Mouse (Mus musculus) thymus, adult 2 months (tissue): Measurements from ENCODE around the gene Gm572. TPM values are rescaled to one million over a fixed set of nuclear protein-coding genes. Genes with fewer than 3 reads are reported as not detected.

ENCODE experiments used
- DNase-seq: peaks from one replicate; pipeline ENCODE4 v3.0.0; 2021
- H3K27ac ChIP-seq: fragments of 200-500 bp; 2 replicates; pipeline ENCODE4 v1.5.1; 2012; ENCODE audit warnings: low read length, control low read depth; ENCODE audit not compliant: control insufficient read depth, insufficient read depth
- H3K27me3 ChIP-seq: fragments of 200-500 bp; 2 replicates; pipeline ENCODE4 v1.6.1; 2012; ENCODE audit warnings: mild to moderate bottlenecking, low read length, moderate library complexity, mixed read lengths; ENCODE audit not compliant: control insufficient read depth, insufficient read depth
- H3K36me3 ChIP-seq: fragments of 200-500 bp; 2 replicates; pipeline ENCODE4 v1.6.1; 2012; ENCODE audit warnings: mild to moderate bottlenecking, low read length, moderate library complexity; ENCODE audit not compliant: control insufficient read depth, insufficient read depth
- H3K4me1 ChIP-seq: fragments of 200-500 bp; replicated peaks from 2 replicates; pipeline ENCODE4 v1.6.1; 2012; ENCODE audit warnings: low read length; ENCODE audit not compliant: control insufficient read depth, insufficient read depth
- H3K4me3 ChIP-seq: fragments of 200-500 bp; 2 replicates; pipeline ENCODE4 v1.5.1; 2012; ENCODE audit warnings: mild to moderate bottlenecking, low read length, control low read depth, moderate library complexity; ENCODE audit not compliant: control insufficient read depth, insufficient read depth
- CTCF ChIP-seq: fragments of 200-500 bp; IDR thresholded peaks from 2 replicates; pipeline ENCODE4 v1.5.1; 2012; ENCODE audit warnings: mild to moderate bottlenecking, control low read depth, low read length, moderate library complexity, borderline replicate concordance; ENCODE audit not compliant: control insufficient read depth, poor library complexity, insufficient read depth; ENCODE audit errors: extremely low read depth
- POLR2A ChIP-seq: fragments of 200-500 bp; IDR thresholded peaks from 2 replicates; pipeline ENCODE4 v1.6.1; 2012; ENCODE audit warnings: mild to moderate bottlenecking, low read length, control low read depth, moderate library complexity; ENCODE audit not compliant: control insufficient read depth, poor library complexity, insufficient read depth; ENCODE audit errors: extremely low read depth
- WGBS: fragments of 180-500 bp; shearing (Covaris S2); methylation state at CpG from one replicate; pipeline ENCODE4 v1.1.7; 2018; 5-methylcytosine and 5-hydroxymethylcytosine counted together
- polyA plus RNA-seq: library from polyadenylated mRNA; depleted of rRNA; stranded (reverse); fragments of >200 nt; gene quantifications from 2 replicates; pipeline ENCODE4 v1.2.3, GENCODE M21; 2012; rRNA removed

The Gm572 gene
- polyA plus RNA-seq, result 0.31 and 0.34 TPM in 2 replicates

DNA sequence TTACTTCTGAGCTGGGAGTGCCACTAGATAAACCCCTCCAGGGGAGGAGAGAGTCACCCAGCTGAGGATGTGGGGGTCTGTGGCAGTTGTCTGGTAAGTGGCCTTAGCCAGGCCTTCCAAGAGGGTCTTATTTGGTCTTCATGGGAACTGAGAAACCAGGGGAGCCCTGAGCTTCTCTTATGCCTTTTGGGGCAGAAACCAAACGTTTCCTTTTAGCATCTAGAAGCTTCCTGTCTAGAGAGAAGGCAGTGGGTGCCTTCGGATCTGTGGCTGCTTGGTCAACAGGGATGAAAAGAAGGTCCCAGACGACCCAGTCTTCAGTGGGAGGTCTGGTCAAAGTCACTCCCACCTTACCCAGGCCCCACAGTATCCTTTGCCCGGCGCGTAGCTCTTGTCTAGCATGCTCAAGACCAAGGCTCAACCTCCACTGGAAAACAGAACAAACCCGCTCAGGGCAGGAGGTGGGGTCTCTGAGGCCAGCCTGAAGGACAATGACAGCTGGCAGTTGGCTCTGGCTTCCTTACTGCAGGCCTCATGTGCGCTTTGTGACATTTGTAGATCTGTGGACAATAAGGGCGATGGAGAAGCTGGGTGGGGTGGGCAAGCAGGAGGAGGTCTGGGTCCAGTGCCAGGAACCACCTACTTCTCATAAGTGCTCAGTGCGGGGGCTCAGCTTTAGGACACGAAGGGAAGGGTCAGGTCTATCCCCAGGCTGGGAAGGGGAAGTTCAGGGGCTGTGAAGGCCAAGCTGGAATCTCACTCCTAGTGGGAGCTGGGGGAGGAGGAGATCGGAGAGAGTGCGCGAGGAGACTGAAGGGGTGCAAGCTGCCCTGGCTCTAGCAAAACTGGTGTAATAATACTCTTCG lies at the start of gene Gm572:
Gene Gm572 (plus strand): TSS at position 27 of the 866 bp plus-strand sequence.
- peaks cover 14% of the 10 kb centered on the region for H3K4me1 ChIP-seq

DNA sequence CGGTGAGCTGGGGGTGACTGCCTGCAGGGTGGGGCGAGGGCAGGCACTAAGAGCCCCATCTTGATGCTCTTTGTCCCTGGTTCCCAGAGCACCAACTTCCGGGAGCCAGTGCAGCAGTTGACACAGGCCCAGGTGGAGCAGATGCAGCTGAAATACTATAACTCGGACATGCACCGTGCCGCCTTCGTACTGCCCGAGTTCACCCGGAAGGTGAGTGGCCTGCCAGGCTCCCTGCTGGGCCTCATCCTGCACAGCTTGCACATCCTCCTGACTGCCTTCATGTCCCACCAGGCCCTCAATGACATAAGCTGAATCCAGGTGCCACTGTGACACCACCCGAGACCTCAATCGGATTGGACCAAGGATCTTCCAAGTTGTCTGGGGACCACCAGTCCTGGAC lies 49.1 kb upstream of the Gm572 start:
- no peak for DNase-seq
- H3K4me1 ChIP-seq, result peaks cover 16% of the 10 kb centered on the region
- 96% methylated on average over 11 of the region's 11 CpGs for WGBS
- H3K4me3 ChIP-seq, result no peak overlapping the region
- H3K36me3 ChIP-seq, result no peaks in the 10 kb centered on the region
- H3K27me3 ChIP-seq, result no peaks in the 10 kb centered on the region
- no peak for TF ChIP-seq CTCF
- TF ChIP-seq POLR2A, result no peak
- no peak overlapping the region for H3K27ac ChIP-seq

More for the DNA sequence above, at the start of gene Gm572:
- no peaks in the 10 kb centered on the region for H3K27me3 ChIP-seq
- 31% methylated on average over 15 of the region's 15 CpGs for WGBS
- peak within 1 kb of the TSS; percentile 6 for H3K4me3 ChIP-seq
- peak within 1 kb of the TSS; percentile 72 for H3K27ac ChIP-seq
- DNase-seq, result no peak
- TF ChIP-seq CTCF (no peak), POLR2A (no peak)
- H3K36me3 ChIP-seq, result no peaks in the 10 kb centered on the region

DNA sequence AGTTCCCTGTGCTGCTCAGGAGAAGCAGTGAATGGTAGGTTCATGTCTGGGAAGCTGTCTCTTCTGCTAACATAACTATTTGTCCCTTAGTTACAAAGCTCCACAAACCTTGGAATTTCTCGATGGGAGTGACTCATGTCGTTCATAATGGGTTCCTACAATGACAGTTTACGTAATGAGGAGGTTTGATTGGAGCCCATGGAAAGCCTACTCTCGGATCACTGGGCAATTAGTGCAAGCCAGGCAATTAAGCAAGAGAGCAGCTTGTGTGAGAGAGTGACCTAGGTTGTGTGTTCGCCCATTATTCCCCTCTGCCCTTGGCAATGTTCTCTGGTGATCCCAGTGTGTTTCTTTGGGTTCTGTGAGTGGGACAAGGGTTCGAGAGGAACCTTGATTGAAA lies 47.2 kb upstream of the Gm572 start:
- Histone ChIP-seq H3K27me3 (no peaks in the 10 kb centered on the region), H3K4me1 (peaks cover 13% of the 10 kb centered on the region), H3K36me3 (no peaks in the 10 kb centered on the region), H3K4me3 (no peak overlapping the region), H3K27ac (no peak overlapping the region)
- TF ChIP-seq CTCF, result no peak
- no peak for TF ChIP-seq POLR2A
- WGBS, result 94% methylated on average over 6 of the region's 6 CpGs
- no peak for DNase-seq

DNA sequence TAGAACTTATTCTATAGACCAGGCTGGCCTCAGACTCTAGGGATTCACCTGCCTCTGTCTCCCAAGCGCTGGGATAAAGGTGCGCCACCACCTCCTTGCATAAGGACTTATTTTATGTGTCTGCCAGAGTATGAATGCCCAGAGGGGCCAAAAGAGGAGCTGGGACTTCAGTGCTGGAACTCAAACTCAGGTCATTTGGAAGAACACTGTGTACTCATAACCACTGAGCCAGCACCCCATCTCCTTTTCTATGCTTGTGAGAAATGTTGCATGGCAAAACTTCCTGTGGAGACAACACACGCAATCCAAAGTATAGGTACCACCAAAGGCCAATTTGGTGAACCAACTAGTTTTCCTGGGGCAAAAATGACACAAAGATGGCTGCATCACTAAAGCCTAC lies 46.4 kb upstream of the Gm572 start:
- Histone ChIP-seq H3K4me1 (peaks cover 12% of the 10 kb centered on the region), H3K36me3 (no peaks in the 10 kb centered on the region), H3K4me3 (no peak overlapping the region), H3K27me3 (no peaks in the 10 kb centered on the region), H3K27ac (no peak overlapping the region)
- TF ChIP-seq POLR2A (no peak), CTCF (no peak)
- DNase-seq, result no peak
- WGBS, result 95% methylated on average over 3 of the region's 3 CpGs

DNA sequence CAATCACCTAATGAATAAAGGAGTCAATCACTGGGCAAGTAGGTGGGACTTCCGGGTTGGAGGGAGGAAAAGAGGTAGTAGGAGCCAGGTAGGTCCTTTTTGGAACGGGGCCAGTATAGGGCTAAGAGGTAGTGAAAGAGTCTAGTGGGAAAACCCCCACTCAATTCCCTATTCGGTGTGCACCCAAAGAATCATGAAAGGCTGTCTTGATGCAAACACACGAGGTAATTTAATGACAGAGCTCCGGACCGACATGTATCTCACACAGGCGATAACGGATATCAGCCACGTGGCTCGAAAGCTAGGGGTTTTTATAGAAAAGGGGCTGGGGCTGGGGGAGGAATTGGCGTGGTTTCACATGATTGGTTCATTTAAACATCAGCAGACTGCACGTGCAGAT lies 44.3 kb upstream of the Gm572 start:
- TF ChIP-seq CTCF, result no peak
- no peak for TF ChIP-seq POLR2A

DNA sequence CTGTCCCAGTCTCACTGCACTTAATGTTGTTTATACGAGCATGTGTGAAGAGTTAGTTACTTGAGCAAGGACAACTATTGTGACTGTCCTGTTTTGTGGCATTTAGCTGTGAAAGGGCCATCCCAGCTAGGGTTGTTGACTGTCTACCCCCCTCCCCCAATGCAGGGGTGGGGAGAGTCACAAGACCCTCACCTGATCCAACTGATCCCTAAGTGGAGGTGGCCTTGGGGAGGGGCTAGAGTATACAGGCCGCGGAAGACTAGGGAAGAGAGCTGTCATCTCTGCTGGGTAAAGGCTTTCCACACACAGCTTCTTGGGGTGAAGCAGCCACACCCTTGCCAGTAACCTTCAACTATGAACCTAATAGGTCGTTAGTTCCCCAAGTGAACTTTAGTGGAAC lies 42.8 kb upstream of the Gm572 start:
- Histone ChIP-seq H3K4me1 (no peaks in the 10 kb centered on the region), H3K4me3 (no peak overlapping the region), H3K27ac (no peak overlapping the region), H3K36me3 (no peaks in the 10 kb centered on the region), H3K27me3 (no peaks in the 10 kb centered on the region)
- TF ChIP-seq POLR2A (no peak), CTCF (no peak)
- 92% methylated on average over 4 of the region's 4 CpGs for WGBS
- no peak for DNase-seq

More for the DNA sequence above, 44.3 kb upstream of the Gm572 start:
- Histone ChIP-seq H3K27ac (no peak overlapping the region), H3K36me3 (no peaks in the 10 kb centered on the region), H3K4me1 (no peaks in the 10 kb centered on the region), H3K27me3 (no peaks in the 10 kb centered on the region), H3K4me3 (no peak overlapping the region)
- no peak for DNase-seq
- 98% methylated on average over 12 of the region's 12 CpGs for WGBS
